Mouse (Mus musculus) ES-E14 (cell line): Measurements from ENCODE around the gene Tuba4a. TPM values are rescaled to one million over a fixed set of nuclear protein-coding genes. Genes with fewer than 3 reads are reported as not detected.

Experiments used
- DNase-seq: peaks from one replicate; pipeline ENCODE4 v3.0.0-alpha.2; 2013; ENCODE audit warnings: low read depth, low spot score
- H3K27ac ChIP-seq: 2 replicates; pipeline ENCODE4 v1.5.1; 2012; ENCODE audit warnings: low read depth, mild to moderate bottlenecking, low read length, moderate library complexity, mixed read lengths; ENCODE audit not compliant: poor library complexity, insufficient read depth, severe bottlenecking
- H3K36me3 ChIP-seq: 2 replicates; pipeline ENCODE4 v1.6.1; 2012; ENCODE audit warnings: mild to moderate bottlenecking, low read length, moderate library complexity, mixed read lengths; ENCODE audit not compliant: control insufficient read depth, poor library complexity, insufficient read depth, severe bottlenecking
- H3K4me1 ChIP-seq, 2 experiments: fragments of 150-350 bp in 1 of 2; sonication (generic) in 1 of 2; 2 replicates each; pipeline ENCODE4 v1.6.1; 2012; ENCODE audit warnings: low read length in 2 of 2, mild to moderate bottlenecking in 1 of 2, mixed read lengths in 1 of 2; ENCODE audit not compliant: control insufficient read depth in 2 of 2, insufficient read depth in 2 of 2, poor library complexity in 1 of 2
- H3K4me3 ChIP-seq, 2 experiments: fragments of 150-350 bp in 1 of 2; sonication (generic) in 1 of 2; 2 replicates each; pipeline ENCODE4 v1.5.1; 2012; ENCODE audit warnings: low read length in 2 of 2, low read depth in 1 of 2, mild to moderate bottlenecking in 1 of 2, mixed read lengths in 1 of 2; ENCODE audit not compliant: insufficient read depth in 1 of 2, poor library complexity in 1 of 2, severe bottlenecking in 1 of 2
- H3K9ac ChIP-seq: 2 replicates; pipeline ENCODE4 v1.6.1; 2012; ENCODE audit warnings: low read depth, mild to moderate bottlenecking, low read length, mixed read lengths; ENCODE audit not compliant: poor library complexity, insufficient read depth, severe bottlenecking
- H3K9me3 ChIP-seq: fragments of 150-350 bp; sonication (generic); 2 replicates; pipeline ENCODE4 v1.6.1; 2012; ENCODE audit warnings: low read depth, mild to moderate bottlenecking, low read length; ENCODE audit not compliant: control insufficient read depth, insufficient read depth
- CHD2 ChIP-seq: IDR thresholded peaks from 2 replicates; pipeline ENCODE4 v1.6.1; 2014; ENCODE audit warnings: mild to moderate bottlenecking, low read depth, low read length, inconsistent platforms
- HCFC1 ChIP-seq: IDR thresholded peaks from 2 replicates; pipeline ENCODE4 v1.6.1; 2012; ENCODE audit warnings: low read length, inconsistent platforms, borderline replicate concordance; ENCODE audit not compliant: insufficient read depth
- MAFK ChIP-seq: IDR thresholded peaks from 2 replicates; pipeline ENCODE4 v1.6.1; 2014; ENCODE audit warnings: mild to moderate bottlenecking, low read depth, low read length, inconsistent platforms; ENCODE audit not compliant: insufficient read depth
- ZC3H11A ChIP-seq: IDR thresholded peaks from 2 replicates; pipeline ENCODE4 v1.6.1; 2012; ENCODE audit warnings: low read depth, mild to moderate bottlenecking, inconsistent platforms, low read length, borderline replicate concordance
- ZNF384 ChIP-seq: IDR thresholded peaks from 2 replicates; pipeline ENCODE4 v1.6.1; 2012; ENCODE audit warnings: low read depth, low read length, inconsistent platforms
- in situ Hi-C, 2 experiments: fragments of 600-800 bp; cut with MboI; formaldehyde crosslinking; loops; one replicate each; pipeline ENCODE4 v1.15.1; 2025; ENCODE audit warnings: low sequenced_read_pairs in 2 of 2, inconsistent platforms in 1 of 2; ENCODE audit not compliant: unreplicated experiment in 2 of 2
- total RNA-seq: library from RNA; depleted of rRNA; stranded (reverse); fragments of 300-350 nt; gene quantifications from 2 replicates; pipeline ENCODE4 v1.2.3, GENCODE M21; 2012

Tuba4a gene
- total RNA-seq, 1 experiment, result 110 TPM

GRCm38 (mm10) chr1:75192452-75192851 lies 27.2 kb downstream of the Tuba4a start:
- Histone ChIP-seq H3K36me3 (peaks cover 11% of the 10 kb centered on the region), H3K9me3 (no peaks in the 10 kb centered on the region), H3K9ac (peak overlapping the region; percentile 87), H3K27ac (peak overlapping the region; percentile 23), H3K4me1 (peaks cover 2 to 6% of the 10 kb centered on the region in 2 experiments; a peak in 1 of 4 replicates), H3K4me3 (peak overlapping the region; percentile 88 to 89)
- DNase-seq, result no peak
- no peak for TF ChIP-seq ZC3H11A
- TF ChIP-seq HCFC1, result no peak
- no peak for TF ChIP-seq MAFK
- TF ChIP-seq CHD2, result no peak
- TF ChIP-seq ZNF384, result no peak
- in situ Hi-C loops, result no loop called here

GRCm38 (mm10) chr1:75191622-75192402 lies 27.9 kb downstream of the Tuba4a start, which contains the start of the genes Ankzf1 and Atg9a:
Ankzf1 (plus strand) TSS chr1:75192151.
Atg9a (minus strand) TSS chr1:75192196.
- peak within 1 kb of the TSS; percentile 89 for H3K9ac ChIP-seq
- H3K36me3 ChIP-seq, result peaks cover 10% of the 10 kb centered on the region
- peaks cover 2 to 6% of the 10 kb centered on the region in 2 experiments; a peak in 1 of 4 replicates for H3K4me1 ChIP-seq
- no peaks in the 10 kb centered on the region for H3K9me3 ChIP-seq
- peak within 1 kb of the TSS; percentile 23 for H3K27ac ChIP-seq
- peak within 1 kb of the TSS; percentile 88 to 98 for H3K4me3 ChIP-seq
- in situ Hi-C loops, result no loop called here
- TF ChIP-seq MAFK, result no peak
- no peak for TF ChIP-seq ZNF384
- TF ChIP-seq CHD2, result peak; percentile 64; the same call in 1 of the 2 replicates
- TF ChIP-seq HCFC1, result peak; percentile 65; the same call in 1 of the 2 replicates
- peak; percentile 98 for DNase-seq

GRCm38 (mm10) chr1:75191258-75191621 lies 28.4 kb downstream of the Tuba4a start:
- Histone ChIP-seq H3K4me1 (peaks cover 2 to 6% of the 10 kb centered on the region in 2 experiments; a peak in 1 of 4 replicates), H3K27ac (no peak overlapping the region), H3K9ac (peak overlapping the region; percentile 89), H3K4me3 (peak overlapping the region; percentile 88 to 98), H3K9me3 (no peaks in the 10 kb centered on the region), H3K36me3 (peaks cover 6% of the 10 kb centered on the region)
- no peak for TF ChIP-seq MAFK
- no peak for DNase-seq
- in situ Hi-C loops, result no loop called here

GRCm38 (mm10) chr1:75190577-75190976 lies 29.1 kb downstream of the Tuba4a start:
- peaks cover 2 to 6% of the 10 kb centered on the region in 2 experiments; a peak in 1 of 4 replicates for H3K4me1 ChIP-seq
- H3K9me3 ChIP-seq, result no peaks in the 10 kb centered on the region
- TF ChIP-seq MAFK (no peak), ZNF384 (no peak), CHD2 (no peak), ZC3H11A (no peak), HCFC1 (no peak)
- in situ Hi-C loops, result no loop called here
- peaks cover 2% of the 10 kb centered on the region for H3K36me3 ChIP-seq
- no peak overlapping the region for H3K9ac ChIP-seq
- H3K4me3 ChIP-seq, result no peak overlapping the region
- no peak overlapping the region for H3K27ac ChIP-seq
- DNase-seq, result no peak
